Mouse (Mus musculus) right cerebral cortex, postnatal 14 days (tissue): ENCODE measurements around the gene Fkbp10.

Experiments
- DNase-seq: peaks from one replicate; pipeline ENCODE4 v3.0.0; 2022

The Fkbp10 gene

DNA sequence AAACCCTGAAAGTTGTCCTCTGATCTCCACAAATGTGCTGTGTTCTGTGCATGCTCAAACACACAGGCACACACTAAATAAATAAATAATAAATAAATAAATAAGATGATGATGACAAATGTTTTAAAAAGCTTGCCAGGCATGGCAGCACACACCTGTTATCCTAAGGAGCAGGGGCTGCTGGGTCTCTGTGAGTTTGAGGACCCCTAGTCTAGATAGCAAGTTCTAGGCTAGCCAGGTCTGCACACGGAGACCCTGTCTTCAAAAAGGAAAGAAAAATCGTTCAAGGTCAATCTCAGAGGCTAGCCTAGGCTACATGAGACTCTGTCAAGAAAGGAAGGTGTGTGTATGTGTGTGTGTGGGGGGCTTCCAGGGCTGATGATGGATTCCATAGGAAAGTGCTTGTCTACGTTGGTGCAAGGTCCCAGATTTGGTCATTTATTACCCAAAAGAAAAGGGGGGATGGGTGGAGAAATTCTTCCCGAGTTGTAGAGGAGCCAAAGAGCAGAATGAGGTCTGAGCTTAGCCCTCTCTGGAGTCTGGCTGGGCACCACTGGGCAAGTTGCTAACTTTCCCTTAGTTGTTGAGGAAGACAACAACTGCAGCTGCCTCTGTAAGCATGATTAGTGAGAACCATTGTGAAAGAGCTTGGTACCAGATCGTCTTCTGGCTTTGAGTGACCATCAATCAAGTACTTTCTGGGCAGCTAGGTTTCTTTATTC lies 21.0 kb upstream of the Fkbp10 start:
- DNase-seq = no peak

DNA sequence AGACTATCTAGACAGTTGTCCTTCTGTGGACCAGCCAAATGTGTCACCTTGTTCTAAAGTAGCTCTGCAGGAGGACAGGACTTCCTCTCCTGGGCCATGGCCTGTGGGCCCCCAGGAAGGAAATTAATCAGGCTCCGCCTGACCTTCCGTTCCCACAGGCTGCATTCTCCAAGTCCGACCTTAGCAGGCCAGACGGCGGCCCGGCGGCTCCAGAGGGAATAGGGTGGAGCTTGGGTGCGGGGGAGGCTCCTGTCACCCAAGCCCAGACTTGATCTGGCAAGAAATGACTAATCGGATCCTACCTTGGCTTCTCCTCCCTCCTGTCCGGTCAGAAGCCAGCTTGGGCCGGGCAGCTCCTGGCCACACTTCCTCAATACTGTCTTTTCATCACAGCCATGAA lies 20.3 kb upstream of the Fkbp10 start:
- DNase-seq = no peak

DNA sequence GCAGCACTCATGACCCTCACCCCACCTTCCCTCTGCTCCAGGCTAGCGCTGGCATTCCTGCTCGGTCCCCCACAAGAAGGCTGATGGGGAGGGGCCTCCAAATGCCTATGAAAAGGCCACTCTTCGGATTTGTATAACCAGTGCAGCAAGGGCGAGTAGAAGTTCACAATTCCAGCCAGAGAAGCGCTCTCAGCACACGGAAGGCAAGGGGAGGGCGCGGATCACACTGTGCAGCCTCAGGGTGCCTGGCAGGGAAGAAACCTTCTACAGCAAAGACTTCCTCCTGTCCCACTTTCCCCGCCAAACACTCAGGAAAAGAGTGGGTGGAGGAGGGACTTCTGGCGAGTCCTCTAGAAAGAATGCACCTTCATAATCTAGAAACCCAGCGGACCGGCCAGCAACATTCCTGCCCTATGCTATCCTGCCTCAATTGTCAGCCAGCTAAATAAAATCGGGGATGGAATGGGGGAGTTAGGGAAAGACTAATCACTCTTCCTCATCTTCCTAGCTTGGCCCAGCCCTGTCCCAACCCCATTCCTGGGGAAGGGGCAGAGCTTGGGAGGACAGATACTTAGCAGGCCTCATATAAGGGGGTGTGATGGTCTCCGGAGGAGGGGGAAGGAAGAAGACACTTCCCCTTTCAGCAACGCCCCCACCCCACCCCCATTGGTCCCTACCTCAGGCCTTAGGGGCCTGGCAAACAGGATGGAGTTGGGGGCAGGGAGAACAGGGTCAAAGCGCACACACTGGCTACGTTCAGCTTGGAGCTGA lies 19.5 kb upstream of the Fkbp10 start:
- DNase-seq = no peak

DNA sequence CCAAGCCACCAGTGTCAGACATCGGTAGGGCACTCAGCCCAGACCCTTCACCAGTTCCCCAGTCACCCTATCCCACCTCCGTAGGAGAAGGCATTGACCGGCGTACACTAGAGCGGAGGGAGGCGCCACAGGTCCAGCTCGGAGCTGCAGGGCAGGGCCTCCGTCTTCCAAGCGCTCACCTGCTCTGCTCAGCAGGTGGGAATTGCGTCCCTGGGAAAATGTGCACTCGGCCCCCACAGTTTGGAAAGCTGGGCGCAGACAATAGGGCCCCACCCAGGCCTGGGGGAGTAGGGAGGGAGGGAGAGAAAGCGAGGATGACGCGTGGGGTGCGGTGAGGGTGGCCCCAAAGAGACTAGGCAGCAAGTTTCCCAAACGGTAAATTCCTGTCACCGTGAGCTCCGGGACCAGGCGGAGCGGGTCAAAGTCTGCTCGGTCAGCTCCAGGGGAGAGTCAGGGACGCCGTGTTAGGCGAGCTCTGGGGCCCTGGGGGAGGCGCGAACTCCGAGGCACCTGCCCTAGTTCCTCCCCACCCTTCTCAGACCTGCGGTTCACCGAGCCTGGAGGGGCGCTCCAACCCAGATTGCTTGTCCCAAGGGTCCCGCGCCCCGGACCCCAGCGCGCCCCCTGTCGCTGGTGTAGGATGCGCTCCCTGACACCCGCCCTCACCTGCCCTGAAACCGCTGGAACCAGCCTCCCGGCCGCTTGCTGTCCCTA lies 18.5 kb upstream of the Fkbp10 start:
- no peak for DNase-seq

DNA sequence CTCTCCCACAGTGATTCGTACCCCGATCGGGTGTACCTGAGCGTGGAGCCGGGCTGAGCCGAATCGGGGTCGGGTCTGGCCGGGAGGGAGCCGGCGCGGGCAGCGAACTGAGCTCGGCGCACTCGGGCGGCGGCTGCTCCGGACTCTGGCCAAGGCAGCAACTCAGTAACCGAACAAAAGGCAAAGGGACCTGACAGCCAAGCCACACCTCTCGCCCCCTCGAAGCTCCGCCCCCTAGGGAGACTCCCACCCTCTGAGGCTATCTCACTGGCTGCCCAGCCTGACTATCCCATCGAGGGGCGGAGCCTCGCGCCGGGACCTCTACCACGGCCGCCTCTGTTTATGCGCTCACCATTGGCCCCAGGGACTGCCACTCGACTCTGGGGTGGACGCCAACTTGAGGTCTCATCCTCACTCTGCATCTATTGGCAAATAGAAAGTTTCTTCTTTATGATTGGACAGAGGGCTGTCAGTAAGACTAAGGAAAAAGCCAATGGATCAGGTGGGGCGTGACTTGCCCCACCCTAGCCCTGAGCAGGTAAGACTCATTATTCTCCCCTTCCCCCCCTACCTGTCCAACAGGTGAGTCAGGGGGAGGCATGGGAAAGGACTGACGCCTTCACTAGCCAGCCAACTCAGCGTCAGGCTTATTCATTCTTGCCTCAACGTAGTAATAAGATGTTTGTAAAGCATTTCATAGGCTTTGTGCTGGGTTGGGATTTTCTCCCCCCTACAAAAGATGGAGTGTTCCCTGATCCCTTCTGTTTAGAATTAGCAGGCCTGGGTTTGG lies 17.7 kb upstream of the Fkbp10 start, which contains the start of gene Jup:
Gene Jup (minus strand): TSS at position 164 of the 790 bp plus-strand sequence.
- peak; percentile 100 for DNase-seq

DNA sequence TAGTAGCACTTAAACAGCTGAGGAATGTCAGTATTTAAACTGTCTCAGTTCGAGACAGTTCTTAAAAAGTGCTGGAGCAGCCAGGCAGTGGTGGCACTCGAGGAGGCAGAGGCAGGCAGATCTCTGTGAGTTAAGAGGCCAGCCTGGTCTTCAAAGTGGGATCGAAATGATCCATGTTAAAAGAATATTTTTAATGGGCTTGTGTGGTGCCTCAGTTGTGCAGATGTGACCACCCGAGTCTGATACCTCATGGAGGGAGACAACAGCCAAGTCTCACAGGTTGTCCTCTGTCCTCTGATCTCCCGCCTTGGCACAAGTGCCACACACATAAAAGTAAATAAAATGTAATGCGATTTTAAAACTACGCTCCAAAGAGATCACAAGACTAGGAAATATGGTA lies 17.0 kb upstream of the Fkbp10 start:
- DNase-seq = no peak

DNA sequence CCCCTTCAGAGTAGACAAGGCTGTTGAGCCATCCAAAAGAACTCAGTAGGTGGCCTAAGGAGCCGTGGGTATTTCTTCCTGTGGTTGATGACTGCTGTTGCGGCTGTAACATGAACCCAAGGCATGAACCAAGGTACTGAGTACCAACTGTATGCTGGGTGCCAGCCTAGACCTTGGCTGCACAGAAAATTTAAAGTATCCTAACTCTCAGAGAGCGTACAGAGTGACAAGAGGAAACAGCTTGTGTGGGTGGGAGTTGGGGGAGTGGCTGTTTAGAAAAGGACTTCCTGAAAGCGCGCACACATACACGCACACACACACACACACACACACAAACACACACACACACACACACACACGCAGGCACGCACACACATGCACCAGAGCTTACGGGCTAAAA lies 16.2 kb upstream of the Fkbp10 start:
- no peak for DNase-seq

DNA sequence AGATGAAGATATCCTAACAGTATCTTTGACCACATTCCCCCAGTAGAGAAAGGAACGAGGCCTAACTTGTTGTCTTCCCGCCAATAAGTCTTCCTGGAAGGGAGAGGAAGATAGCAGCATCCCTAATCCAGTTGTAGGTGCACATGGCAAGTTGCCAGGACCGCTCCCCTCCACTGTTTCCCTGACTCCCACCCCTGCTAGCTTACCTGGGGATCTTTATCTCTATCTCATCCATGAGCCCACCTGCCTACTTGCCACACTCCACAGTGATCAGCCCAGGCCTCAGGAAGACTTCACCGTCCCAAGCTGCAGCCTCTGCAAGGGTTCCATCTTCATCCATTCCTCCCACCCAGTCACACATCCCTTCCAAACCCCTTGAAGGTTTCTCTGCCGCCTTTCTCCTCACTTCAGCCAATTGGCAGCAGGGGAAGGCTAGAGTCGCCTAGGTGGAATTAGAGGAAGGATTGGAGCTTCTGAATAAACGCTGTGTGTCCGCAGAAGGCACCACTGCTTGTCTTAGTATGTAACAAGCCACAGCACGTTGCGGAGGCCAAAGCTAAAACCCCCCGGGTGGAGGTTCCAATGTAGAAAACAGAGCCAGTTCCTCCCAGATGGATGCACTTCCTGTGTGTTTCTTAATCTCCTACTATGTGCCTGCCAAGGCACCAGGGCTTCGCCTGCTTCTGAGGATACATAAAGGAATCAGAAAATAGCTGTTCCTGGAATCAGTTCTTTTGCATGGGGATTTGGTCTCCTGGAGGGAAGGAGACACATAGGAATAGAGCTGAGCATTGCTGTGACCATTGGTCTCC lies 15.6 kb upstream of the Fkbp10 start:
- DNase-seq = no peak

DNA sequence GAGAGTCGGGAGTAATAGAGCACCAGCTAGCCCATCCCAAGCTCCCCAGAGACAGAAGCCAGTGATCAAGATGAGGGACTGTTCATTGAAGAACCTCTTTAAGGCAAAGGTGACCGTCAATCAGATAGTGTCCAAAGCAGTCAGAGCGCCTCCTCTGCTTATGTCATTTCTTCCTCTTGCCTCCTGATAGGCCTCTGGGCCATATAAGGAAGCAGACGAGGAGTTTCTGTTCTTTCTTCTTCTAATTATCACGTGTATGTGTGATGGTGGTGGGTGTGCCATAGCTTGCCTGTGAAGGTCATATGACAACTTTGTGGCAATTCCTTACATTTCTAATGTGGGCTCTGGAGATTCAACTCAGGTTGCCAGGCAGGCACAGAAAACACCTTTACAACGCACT lies 14.7 kb upstream of the Fkbp10 start:
- no peak for DNase-seq

DNA sequence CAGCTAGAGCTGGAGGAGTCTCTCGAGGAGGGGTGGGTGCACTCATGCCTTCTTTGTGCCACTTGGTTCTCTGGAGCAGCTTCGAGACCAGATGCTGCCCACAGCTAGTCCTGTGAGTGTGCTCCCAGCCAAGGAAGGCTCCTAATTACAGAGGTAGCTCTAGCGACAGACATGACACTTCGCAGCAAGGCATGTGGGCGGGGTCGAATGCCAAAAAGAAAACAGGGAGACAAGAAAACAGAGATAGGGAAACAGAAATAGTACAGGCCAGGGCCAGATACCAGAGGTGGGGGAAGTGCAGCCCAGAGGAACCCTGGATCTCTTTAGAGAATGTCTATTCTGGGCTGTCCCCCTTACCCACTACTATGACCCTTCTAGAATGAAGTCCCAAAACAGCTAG lies 13.3 kb upstream of the Fkbp10 start:
- no peak for DNase-seq

DNA sequence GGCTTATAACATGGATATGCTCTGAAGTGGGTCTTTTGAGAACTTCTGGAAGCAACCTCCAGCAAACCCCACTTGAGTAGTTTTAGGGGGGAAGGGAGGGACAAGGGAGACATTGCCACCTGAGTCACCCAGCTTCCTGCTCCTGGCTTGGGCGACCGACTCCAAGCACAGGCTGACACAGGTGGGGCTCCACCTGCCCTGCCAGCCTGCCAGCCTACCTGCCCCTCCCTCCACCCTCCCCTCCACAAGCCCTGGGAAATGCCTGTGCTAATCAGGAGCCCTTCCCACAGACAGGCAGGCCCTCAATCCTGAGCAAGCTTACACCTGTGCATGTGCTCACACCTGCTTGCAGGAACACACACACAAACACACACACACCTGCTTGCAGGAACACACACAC lies 12.8 kb upstream of the Fkbp10 start:
- no peak for DNase-seq

DNA sequence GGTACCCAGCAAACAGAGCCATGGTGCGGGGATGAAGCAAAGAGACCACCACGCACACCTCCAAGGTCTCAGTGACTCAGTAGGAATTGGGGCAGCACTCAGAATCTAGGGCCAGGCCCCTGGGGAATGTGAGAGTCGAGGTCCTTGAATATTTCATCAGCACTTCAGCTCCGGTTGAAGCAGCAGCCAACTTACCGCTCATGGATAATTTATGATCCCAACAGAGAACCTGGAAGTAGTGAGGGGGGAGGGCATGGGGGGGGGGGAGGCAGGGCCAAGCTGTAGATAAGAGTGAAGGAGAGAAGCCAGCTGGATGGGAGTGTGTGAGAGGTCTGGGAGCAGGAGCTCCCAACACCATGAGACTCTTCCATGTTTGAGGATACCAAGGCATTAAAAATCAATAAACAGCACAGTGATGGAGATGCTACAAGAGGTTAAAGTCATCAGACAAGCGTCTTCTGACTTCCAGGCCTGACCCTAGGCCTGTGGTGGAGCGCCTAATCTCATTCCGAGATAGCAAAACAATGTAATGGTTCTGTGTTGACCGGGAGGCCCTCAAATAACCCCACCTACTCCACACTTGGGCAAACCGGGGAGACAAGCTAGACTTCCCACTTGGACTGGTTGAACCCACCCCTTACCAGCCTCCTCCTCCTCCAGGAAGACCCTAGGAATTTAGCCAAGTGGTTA lies 11.9 kb upstream of the Fkbp10 start:
- DNase-seq = no peak

DNA sequence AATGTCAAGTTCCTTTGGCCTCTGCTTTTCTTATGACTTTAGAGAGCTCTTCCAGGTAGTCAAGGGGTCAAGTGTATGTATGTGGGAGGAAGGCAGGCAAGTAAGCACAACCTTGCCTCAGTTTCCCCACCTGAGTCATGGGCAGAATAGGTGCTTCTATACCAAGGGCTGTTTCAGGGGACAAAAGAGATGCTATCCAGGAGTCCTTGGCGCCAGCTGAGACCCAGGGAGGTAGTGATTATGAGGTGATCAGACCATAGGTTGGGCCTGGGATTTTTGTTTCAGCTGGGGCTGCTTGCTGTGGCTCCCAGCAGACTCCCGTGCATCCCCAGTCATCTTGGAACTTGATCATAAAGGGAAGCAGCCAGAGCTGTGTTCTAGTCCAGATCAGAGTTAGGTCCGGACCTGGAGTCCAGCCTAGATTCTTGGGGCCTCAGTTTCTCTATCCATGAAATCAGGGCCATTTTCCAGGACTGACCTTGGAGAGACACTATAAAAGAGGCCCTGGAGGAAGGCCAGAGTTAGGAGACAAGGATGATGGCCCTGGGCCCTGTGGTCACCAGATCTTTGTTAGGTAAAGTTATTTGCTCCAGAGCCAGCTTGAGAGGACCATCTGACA lies 10.9 kb upstream of the Fkbp10 start:
- no peak for DNase-seq

DNA sequence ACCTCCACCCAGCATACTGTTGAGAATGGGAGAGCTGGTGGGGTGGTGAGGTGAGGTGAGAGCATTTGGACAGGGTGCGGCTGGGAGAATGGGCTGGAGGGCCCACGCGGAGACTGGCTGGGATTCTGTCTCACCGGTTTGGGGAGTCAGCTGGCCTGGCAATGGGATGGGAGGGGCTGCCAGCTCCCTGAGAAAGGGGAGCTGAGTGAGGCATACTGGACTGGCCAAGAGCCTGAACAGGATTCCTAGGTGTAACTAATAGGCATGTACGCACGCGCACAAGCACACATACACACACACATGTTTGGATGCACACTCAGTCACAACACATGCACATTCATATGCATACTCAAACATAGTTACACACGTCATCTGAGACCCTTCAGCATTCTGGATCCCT lies 9.2 kb upstream of the Fkbp10 start:
- no peak for DNase-seq

DNA sequence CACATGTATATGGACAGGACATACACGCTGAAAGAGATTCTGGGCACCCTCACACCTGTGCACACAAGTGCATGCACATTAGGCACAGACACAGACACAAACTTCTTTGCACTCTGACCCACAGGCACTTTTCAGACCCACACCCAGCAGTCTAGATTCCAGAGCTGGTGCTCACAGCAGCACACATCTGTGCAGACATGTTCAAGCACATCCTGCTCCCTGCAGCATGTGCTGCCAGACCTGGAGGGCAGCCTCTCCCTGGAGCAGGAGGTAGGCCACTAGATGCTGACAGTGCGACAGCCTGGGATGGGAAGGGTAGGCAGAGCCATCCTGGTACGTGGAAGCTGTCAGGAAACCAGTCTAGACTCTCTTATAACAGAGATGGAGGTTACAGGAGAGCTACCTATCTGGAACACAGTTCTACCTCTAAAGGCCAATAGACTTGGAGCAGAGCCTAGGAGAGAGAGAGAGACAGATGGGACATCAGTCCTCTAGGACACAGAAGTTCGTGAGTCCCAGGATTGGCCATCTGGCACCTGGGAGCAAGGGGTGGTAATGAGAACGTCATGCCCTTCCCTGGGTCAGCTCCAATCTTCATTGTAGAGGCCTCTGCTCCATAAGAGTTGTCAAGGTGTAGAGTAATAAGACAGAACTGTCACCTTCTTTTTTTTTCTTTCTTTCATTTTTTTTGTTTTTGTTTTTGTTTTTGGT lies 8.3 kb upstream of the Fkbp10 start:
- no peak for DNase-seq

DNA sequence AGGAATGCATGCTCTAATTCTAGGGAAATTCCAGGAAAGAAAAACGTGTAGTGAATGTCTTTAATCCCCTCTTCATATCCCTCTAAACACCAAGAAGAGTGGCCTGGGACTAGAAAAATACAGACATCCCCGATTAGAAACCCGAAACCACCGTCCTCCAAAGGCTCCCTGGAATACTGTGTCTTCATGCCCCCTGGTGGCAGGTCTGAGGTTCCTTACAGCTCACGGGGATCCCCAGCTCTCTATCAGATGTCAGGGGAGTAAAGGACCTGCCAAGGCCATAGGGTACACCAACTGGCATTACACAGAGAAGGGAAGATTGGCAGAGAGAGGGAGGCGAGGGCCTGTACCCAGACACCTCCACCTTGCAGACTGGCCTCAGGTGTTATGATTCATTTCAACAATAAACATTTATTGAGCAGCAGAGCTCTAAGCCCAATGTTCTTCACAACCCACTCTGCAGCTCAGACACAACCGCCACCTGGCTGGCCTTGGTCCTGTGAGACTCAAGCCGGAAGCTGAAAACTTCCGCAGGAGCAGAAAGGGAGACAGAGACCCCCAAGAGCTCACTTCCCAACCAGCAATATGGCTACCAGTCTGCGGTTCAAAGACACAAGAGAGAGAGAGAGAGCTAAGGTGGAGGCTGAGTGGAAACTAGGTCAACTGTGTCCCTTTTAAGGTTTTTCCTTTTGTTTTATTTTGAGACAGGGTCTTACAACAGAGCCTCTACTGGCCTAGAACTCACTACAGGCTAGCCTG lies 7.2 kb upstream of the Fkbp10 start:
- DNase-seq = peak; percentile 76

DNA sequence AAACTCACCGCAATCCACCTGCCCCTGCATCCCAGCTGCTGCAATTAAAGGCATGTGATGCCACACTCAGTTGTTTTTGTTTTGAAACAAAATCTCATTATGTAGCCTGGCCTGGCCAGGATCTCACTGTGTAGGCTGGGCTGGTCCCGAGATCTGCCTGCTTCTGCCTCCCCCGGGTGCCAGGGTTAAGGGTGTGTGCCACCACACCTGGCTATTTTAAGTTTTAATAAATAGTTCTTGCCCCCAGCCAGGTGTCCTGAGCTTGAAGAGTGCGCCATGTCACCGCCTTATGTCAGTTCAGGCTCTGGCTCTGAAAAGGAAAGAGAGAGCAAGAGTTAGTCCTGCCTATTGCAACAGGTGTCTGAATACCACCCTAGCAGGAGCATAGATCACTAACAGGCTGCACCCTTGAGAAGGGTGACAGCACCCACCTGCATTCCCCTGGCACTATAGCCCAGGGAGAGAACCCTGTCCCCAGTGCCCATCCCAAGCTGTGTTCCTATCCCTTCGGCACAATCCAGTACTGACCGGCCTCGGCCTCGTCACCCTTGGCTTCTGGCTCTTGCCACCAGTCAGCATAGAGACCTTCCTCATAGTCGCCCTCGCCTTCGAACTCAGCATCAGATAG lies 6.5 kb upstream of the Fkbp10 start:
- no peak for DNase-seq

DNA sequence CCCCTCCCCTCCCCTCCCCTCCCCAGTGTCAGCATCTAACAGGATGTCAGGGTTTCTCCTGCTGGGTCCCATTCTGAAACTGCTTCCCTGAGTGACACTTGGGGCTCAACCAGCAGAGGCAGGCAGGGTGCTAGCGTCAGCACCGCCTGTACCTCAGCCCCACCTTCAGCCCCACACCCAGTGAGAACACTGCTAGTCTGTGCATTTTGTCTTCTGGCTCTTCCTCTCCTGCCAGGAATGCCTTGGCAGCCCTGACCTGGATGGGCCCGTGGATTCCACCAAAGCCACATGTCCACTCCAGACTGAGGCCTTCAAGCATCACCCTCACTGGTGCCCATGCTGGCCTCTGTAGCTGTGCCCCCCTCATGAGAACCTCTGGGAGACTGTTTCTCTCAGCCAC lies 5.8 kb upstream of the Fkbp10 start:
- no peak for DNase-seq

DNA sequence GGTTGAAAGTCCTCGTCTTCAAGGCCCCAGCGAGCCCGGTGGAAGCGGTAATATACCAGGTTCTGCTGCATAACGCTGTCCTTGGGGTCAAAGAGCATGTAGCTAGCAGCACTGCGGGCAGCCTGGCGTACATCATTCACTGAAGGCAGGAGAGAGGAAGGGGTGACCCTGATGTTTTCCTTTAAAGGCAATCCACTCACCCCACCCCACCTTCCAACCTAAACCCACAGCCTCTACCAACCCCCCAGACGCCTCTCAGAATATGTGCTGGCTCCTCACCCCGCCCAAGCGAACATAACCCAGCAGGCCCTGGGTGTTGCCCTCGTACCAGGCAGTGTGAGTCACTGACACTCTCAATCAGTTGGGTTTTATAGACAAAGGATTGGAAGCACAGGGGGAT lies 3.8 kb upstream of the Fkbp10 start:
- DNase-seq = no peak
